Mouse (Mus musculus) midbrain, embryonic 10.5 days (tissue): ENCODE measurements around the gene 4933402J07Rik. TPM values are rescaled to one million over a fixed set of nuclear protein-coding genes. Genes with fewer than 3 reads are reported as not detected.

Source experiments
- DNase-seq: peaks from one replicate; pipeline ENCODE4 v3.0.0-alpha.2; 2017; ENCODE audit warnings: low spot score
- H3K27ac ChIP-seq: fragments of 300-500 bp; sonication (generic); replicated peaks from 2 replicates; pipeline ENCODE4 v1.5.1; 2016; ENCODE audit warnings: mild to moderate bottlenecking
- H3K27me3 ChIP-seq: fragments of 300-500 bp; sonication (generic); 2 replicates; pipeline ENCODE4 v1.6.1; 2016; ENCODE audit warnings: low read depth, mild to moderate bottlenecking; ENCODE audit not compliant: poor library complexity, severe bottlenecking
- H3K36me3 ChIP-seq: fragments of 300-500 bp; sonication (generic); 2 replicates; pipeline ENCODE4 v1.6.1; 2016; ENCODE audit warnings: mild to moderate bottlenecking, moderate library complexity
- H3K4me1 ChIP-seq: fragments of 300-500 bp; sonication (generic); 2 replicates; pipeline ENCODE4 v1.6.1; 2016
- H3K4me3 ChIP-seq: fragments of 300-500 bp; sonication (generic); 2 replicates; pipeline ENCODE4 v1.5.1; 2016; ENCODE audit warnings: mild to moderate bottlenecking, moderate library complexity
- H3K9me3 ChIP-seq: fragments of 300-500 bp; sonication (generic); replicated peaks from 2 replicates; pipeline ENCODE4 v1.6.1; 2016; ENCODE audit warnings: mild to moderate bottlenecking
- WGBS: fragments of 180-500 bp; shearing (Covaris S2); methylation state at CpG from one replicate; pipeline ENCODE4 v1.1.7; 2016; 5-methylcytosine and 5-hydroxymethylcytosine counted together
- polyA plus RNA-seq: library from polyadenylated mRNA; unstranded; fragments of >200 nt; fragmentation: Nextera tagmentation; extraction: Ambion mirVana; gene quantifications from 2 replicates; pipeline ENCODE4 v1.2.1, GENCODE M21; 2016

4933402J07Rik gene
- polyA plus RNA-seq, result not detected in 2 replicates

DNA sequence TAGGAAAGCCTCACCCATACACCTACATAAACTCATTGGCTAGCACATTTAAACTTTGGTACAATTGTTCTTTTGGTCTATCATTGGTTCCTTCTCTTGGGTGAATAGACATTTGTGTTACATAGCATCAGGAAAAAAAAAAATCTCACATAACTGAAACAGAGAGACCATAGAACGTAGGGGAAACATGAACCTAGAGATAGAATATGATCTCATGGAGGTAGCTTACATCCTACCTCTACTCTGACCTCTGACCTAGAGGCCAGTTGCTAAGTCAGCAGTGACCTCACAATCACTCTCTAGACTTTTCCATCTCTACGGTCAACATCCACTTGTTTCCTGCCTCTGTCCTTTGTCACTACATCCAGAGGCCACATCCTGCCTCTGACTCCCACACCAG, at the start of gene 4933402J07Rik:
TSS of gene 4933402J07Rik (plus strand) at position 301 of the 400 bp plus-strand sequence.
- H3K36me3 ChIP-seq, result no peaks in the 10 kb centered on the region
- H3K27me3 ChIP-seq, result 0 out of 2 replicates have a peak, but pooled peaks cover 7% of the 10 kb centered on the region
- H3K4me3 ChIP-seq, result no peak within 1 kb of the TSS
- DNase-seq, result no peak
- no peaks in the 10 kb centered on the region for H3K4me1 ChIP-seq
- H3K27ac ChIP-seq, result no peak within 1 kb of the TSS
- WGBS, result 86% methylated on average over 2 of the region's 2 CpGs
- H3K9me3 ChIP-seq, result no peaks in the 10 kb centered on the region

DNA sequence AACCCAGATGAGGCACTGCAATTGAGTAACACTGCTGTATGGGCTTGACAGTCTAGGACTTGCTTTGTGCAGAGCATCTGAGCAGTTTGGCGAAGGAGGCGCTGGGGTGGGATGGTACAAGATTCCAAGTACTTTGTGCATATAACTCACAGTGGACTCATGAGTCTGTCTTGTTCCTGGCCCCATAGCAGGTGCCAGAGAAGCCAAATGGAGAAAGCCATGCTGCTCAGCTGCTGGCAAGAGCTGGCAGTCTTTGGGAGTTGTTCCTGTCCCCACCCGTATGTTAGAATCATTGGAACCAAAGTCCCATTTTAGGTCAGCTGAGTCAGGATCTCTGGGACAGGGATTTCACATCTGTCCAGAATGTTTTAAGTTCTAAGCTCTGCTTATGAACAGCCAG, 46.5 kb upstream of the 4933402J07Rik start:
- H3K36me3 ChIP-seq, result no peaks in the 10 kb centered on the region
- no peaks in the 10 kb centered on the region for H3K9me3 ChIP-seq
- peaks cover 5% of the 10 kb centered on the region for H3K4me1 ChIP-seq
- no peak for DNase-seq
- 93% methylated on average over 3 of the region's 3 CpGs for WGBS
- H3K4me3 ChIP-seq, result no peak overlapping the region
- H3K27ac ChIP-seq, result no peak overlapping the region
- H3K27me3 ChIP-seq, result no peaks in the 10 kb centered on the region

DNA sequence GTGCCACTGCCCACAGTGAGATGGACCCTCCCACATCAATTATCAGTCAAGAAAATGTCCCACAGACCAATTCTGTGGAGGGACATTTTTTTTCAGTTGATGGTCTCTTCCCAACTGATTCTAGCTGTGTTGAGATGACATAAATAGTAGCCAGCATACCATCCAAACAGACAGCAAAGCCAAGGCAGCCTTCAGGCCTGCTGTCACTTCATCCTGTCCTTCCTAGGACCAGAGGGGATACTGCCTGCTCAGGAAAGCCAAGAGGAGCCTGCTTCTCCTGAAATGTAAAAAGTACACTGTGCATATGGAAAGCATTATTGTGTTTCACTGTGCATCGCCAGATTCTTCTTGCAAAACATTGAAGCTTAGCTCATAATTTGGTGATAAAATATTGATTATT, 38.6 kb upstream of the 4933402J07Rik start:
- no peaks in the 10 kb centered on the region for H3K36me3 ChIP-seq
- DNase-seq, result no peak
- no peak overlapping the region for H3K27ac ChIP-seq
- no peaks in the 10 kb centered on the region for H3K27me3 ChIP-seq
- WGBS, result 83% methylated on average over 1 of the region's 1 CpGs
- no peak overlapping the region for H3K4me3 ChIP-seq
- H3K9me3 ChIP-seq, result no peaks in the 10 kb centered on the region
- no peaks in the 10 kb centered on the region for H3K4me1 ChIP-seq

DNA sequence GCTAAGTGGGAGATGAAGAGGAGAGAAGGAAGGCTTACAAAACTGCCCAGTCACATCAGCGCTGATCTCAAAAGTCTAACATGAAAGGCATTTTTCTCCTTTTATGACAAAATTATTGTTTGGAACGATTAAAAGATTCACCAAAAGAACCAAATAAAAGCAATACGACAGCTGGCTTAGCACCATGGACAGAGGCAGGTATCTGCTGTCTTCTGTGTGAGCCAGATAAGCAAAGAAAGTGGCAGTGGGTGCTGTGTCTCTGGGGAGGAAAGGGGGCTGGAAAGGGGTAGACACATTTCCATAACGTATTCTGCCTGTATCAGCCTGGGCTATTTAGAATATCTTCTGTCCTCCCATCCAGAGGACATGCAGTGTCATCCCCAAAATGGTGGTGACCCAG, 32.5 kb upstream of the 4933402J07Rik start:
- no peak overlapping the region for H3K4me3 ChIP-seq
- H3K4me1 ChIP-seq, result peaks cover 10% of the 10 kb centered on the region
- H3K27me3 ChIP-seq, result peaks cover 8% of the 10 kb centered on the region
- WGBS, result 63% methylated on average over 4 of the region's 4 CpGs
- H3K27ac ChIP-seq, result no peak overlapping the region
- no peaks in the 10 kb centered on the region for H3K9me3 ChIP-seq
- no peaks in the 10 kb centered on the region for H3K36me3 ChIP-seq
- no peak for DNase-seq

DNA sequence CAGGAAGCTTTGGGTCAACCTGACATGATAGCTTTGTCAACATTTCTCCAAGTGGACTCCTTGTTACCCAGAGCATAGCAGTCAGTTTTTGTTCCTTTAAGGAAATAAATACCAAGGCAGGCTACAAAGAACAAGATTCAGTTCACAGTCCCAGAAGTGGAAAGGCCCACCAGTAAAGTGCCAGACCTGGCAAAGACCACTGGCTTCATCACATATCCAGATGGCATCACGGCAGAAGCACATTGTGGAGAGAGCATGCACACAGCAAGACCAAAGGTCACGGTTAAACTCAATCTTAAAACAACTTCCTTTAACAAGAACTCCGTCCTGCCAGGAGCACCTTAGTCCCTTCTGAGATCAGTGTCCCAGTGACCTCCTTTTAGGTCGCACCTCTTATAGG, 30.2 kb upstream of the 4933402J07Rik start:
- WGBS, result 82% methylated on average over 4 of the region's 4 CpGs
- Histone ChIP-seq H3K4me1 (peaks cover 15% of the 10 kb centered on the region), H3K27me3 (peaks cover 10% of the 10 kb centered on the region), H3K4me3 (no peak overlapping the region), H3K9me3 (no peaks in the 10 kb centered on the region), H3K27ac (no peak overlapping the region), H3K36me3 (no peaks in the 10 kb centered on the region)
- no peak for DNase-seq

DNA sequence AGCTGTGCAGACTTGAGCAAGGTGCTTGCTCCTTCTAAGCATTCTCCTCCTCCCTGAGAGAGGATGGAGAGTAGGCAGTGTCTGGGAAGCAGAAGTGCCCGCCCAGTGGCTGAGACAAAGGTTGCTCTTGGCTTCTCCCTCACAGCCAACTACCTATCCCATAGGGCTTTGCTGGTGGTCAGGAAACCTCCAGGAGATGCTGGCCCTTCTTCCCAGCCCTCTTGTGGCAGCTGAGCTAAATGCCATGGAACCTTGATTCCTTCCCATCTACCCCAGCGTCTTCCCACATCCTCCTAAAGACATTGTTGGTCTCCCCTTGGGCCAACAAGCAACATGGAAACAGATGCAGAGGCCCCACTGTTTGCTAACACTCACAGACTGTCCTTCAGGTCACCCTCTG, 28.8 kb upstream of the 4933402J07Rik start:
- Histone ChIP-seq H3K9me3 (no peaks in the 10 kb centered on the region), H3K27me3 (peaks cover 14% of the 10 kb centered on the region), H3K4me3 (no peak overlapping the region), H3K36me3 (no peaks in the 10 kb centered on the region), H3K27ac (no peak overlapping the region), H3K4me1 (peaks cover 17% of the 10 kb centered on the region)
- DNase-seq, result peak; percentile 17
- WGBS, result 36% methylated on average over 2 of the region's 2 CpGs

DNA sequence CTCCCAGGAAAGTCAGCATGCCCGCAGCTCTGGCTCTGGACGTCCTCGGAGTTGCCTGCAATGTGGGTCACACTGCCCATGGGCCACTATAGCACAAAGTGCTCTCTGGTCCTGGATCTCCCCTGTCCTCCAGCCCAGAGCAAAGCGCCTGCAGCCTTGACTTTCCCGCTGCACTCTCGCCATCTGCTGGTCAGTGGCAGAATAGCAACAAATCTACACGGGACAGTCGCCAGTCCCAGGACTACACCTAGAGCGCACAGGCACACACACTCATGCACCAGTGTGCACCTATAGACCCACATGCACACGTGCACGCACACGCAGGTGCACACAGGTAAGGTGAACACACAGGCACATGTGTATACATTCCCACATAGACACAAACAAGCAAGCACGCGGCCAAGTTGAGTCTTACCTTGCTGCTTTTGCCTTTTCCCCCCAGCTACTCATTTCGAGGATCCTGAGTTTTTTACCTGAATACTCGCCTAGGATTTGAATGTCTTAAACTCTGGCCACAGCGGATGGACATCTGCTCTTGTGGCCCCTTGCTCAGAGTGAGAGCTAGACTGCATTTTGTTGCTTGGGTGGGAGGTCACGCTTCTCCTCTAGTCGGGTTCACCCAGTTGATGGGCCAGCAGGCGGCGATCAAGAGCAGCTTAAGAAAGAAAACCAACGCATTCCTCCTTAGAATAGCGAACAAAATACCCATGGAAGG, 26.9 kb upstream of the 4933402J07Rik start:
- H3K4me3 ChIP-seq, result peak overlapping the region; percentile 27
- H3K4me1 ChIP-seq, result peaks cover 22% of the 10 kb centered on the region
- no peak overlapping the region for H3K27ac ChIP-seq
- H3K36me3 ChIP-seq, result no peaks in the 10 kb centered on the region
- peak; percentile 86 for DNase-seq
- 7% methylated on average over 23 of the region's 23 CpGs for WGBS
- peaks cover 18% of the 10 kb centered on the region for H3K27me3 ChIP-seq
- no peaks in the 10 kb centered on the region for H3K9me3 ChIP-seq

DNA sequence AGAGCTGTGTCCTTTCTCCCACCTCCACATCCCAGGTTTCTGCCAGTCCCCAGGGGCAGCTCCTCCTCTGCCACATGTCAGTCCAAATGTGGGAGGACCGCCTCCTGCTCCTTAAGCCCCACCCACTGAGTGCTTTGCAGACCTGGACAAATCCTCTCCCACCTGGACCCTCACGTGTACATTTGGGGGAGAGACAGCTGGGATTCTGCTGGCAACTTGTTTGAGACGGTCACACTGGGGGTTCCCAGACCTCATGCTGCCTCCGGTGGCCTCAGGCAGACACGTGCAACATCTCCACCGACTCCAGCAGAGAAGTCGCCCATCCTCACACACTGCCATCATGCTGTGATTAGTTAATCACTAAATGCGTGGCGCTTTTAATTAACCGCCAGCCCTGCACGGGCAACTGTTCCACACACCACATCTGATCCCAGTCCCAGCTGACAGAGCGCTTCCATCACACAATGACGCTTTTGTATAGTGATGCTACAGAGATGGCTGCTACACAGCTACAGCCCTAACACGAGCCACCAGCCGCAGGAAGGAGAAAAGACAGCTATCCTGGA, 23.7 kb upstream of the 4933402J07Rik start:
- Histone ChIP-seq H3K27ac (no peak overlapping the region), H3K4me1 (peaks cover 20% of the 10 kb centered on the region), H3K27me3 (peaks cover 18% of the 10 kb centered on the region), H3K9me3 (peaks cover 10% of the 10 kb centered on the region; the same call in 1 of the 2 replicates), H3K36me3 (no peaks in the 10 kb centered on the region), H3K4me3 (peak overlapping the region; percentile 18; the same call in 1 of the 2 replicates)
- WGBS, result 27% methylated on average over 15 of the region's 15 CpGs
- no peak for DNase-seq

DNA sequence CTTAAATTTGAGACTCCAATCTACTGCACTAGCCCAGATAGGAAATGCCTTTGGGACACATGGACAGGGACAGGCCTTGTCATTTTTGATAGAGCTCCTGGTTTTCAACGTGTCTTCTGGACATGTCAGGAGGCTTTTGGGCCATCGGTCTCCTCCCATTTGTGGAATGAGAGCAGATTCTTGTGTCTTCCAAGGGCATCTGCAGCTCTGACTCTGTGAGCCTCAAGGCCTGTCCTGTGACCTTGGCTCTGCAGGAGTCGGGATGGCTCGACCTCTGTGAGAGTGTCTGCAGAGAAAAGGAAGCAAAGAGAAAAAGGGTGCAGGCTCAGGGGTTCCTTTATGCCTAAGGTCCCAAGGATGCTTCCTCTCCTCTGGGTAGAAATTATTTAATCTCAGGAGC, 13.8 kb upstream of the 4933402J07Rik start:
- 79% methylated on average over 4 of the region's 4 CpGs for WGBS
- no peak for DNase-seq
- no peak overlapping the region for H3K4me3 ChIP-seq
- H3K4me1 ChIP-seq, result no peaks in the 10 kb centered on the region
- H3K36me3 ChIP-seq, result no peaks in the 10 kb centered on the region
- no peak overlapping the region for H3K27ac ChIP-seq
- no peaks in the 10 kb centered on the region for H3K9me3 ChIP-seq
- H3K27me3 ChIP-seq, result no peaks in the 10 kb centered on the region

DNA sequence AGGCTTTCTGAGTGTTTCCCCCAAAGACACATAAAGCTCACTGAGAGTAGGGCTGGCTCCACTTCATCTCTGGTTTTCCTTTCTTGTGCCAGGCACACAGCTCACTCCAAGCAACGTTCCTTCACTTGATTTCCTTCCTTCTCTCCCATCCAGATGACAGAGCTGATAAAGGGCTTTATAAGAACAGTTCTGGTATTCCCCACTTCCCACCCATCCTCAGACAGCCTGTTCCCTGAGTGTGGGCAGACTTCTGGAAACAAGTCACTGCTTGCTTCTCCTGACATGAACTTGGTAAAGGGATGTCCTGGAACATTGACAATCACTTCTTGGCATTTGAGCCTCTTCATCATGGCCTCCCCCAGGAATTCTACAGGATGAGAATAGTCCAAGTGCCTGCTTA, 10.9 kb upstream of the 4933402J07Rik start:
- H3K27me3 ChIP-seq, result no peaks in the 10 kb centered on the region
- no peak overlapping the region for H3K4me3 ChIP-seq
- no peak for DNase-seq
- 76% methylated on average over 1 of the region's 1 CpGs for WGBS
- no peaks in the 10 kb centered on the region for H3K9me3 ChIP-seq
- no peaks in the 10 kb centered on the region for H3K4me1 ChIP-seq
- no peak overlapping the region for H3K27ac ChIP-seq
- H3K36me3 ChIP-seq, result no peaks in the 10 kb centered on the region

DNA sequence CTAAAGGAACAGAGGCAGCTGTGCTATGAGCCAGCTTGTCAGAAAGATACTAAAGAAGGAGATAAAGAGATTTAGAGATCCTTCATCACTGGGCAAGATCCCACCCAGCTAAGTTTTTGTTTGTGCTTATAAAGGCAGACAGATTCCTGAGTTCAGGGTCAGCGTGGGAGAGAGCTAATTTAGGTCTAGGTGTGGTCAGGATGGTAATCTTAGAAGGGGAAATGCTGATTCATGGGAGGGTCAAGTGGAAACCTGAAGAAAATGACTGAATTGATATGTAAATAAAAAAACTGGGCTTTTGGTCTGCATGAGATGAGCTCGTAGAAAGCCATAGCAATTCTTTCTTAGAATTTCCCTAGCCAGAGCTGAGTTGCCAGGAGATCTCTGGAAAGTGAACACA, 2.9 kb upstream of the 4933402J07Rik start:
- Histone ChIP-seq H3K9me3 (no peaks in the 10 kb centered on the region), H3K27ac (no peak overlapping the region), H3K27me3 (no peaks in the 10 kb centered on the region), H3K4me3 (no peak overlapping the region), H3K4me1 (no peaks in the 10 kb centered on the region), H3K36me3 (no peaks in the 10 kb centered on the region)
- no peak for DNase-seq
- 74% methylated on average over 2 of the region's 2 CpGs for WGBS

DNA sequence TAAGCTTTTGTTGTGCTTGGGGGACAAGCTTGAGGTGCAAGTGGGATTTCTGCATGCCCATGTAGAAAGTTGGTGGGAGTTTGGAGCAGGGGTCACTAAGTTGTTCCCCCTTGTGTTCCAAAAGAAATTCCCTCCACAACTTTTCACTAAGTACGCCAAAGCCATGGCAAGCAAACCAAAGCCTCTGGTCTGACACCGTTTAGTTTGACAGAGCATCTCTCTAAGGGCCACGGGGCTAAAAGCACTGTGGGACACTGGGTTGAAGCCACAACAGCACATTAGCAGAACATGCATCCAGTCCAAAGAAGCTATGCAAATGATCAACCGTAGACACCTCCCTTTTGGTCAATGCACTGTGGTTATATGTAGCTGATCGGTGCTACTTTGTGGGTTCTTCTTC, 5.5 kb downstream of the 4933402J07Rik start:
- H3K27me3 ChIP-seq, result peaks cover 18% of the 10 kb centered on the region; the same call in 1 of the 2 replicates
- no peak overlapping the region for H3K4me3 ChIP-seq
- no peaks in the 10 kb centered on the region for H3K36me3 ChIP-seq
- DNase-seq, result no peak
- no peak overlapping the region for H3K27ac ChIP-seq
- H3K9me3 ChIP-seq, result no peaks in the 10 kb centered on the region
- 90% methylated on average over 5 of the region's 5 CpGs for WGBS
- H3K4me1 ChIP-seq, result peaks cover 21% of the 10 kb centered on the region
